8 mouse cellular contexts compared by ENCODE assay signal in genomic region chr6:53698128-53698749, GRCm38 (mm10).
DNase-seq lines count a peak whose midpoint lies in the region; ATAC-seq and TF ChIP-seq lines count a peak whose summit lies in the region.
"Had no signal": no experiment of that assay in that cellular context is flagged by ENCODE, and none has a peak within 500 bp of the region (broad histone marks: within the 10 kb centered on the region; RNA-seq: fewer than 3 reads in every experiment).

No protein-coding gene starts in this region.

- H3K4me2 ChIP-seq in liver, postnatal 0 days (ENCODE audit: low read depth, low read length), result no peak overlapping the region
- peak overlapping the region; percentile 40 for H3K4me2 ChIP-seq in embryonic facial prominence, embryonic 12.5 days (replicated peaks)
- peak overlapping the region; percentile 50 for H3K4me2 ChIP-seq in hindbrain, embryonic 16.5 days (ENCODE audit: low read length)

- no peak overlapping the region for H3K4me3 ChIP-seq in liver, postnatal 0 days (ENCODE audit: low read depth, low read length)
- H3K4me3 ChIP-seq in embryonic facial prominence, embryonic 12.5 days, result 0 out of 2 replicates have a peak overlapping the region, but pooled peaks have one; percentile 5
- H3K4me3 ChIP-seq in hindbrain, embryonic 16.5 days (ENCODE audit: low read length), result peak overlapping the region; percentile 20

- DNase-seq in liver, result peak; percentile 21
- no peak for DNase-seq in liver, postnatal 0 days
- peak; percentile 59 for DNase-seq in retina, embryonic 14.5 days (ENCODE audit: low spot score)
- no peak for DNase-seq in cerebellum, adult 11 months
- DNase-seq in adrenal gland, adult 18-20 months (ENCODE audit: low spot score in 2 of 2), result no peak
- DNase-seq: cerebellum, postnatal 36 days had no signal

- no peak for TF ChIP-seq CTCF in liver, postnatal 0 days (IDR thresholded peaks at IDR 0.05; ENCODE audit: low read depth)

- H3K9me3 ChIP-seq in liver, postnatal 0 days (ENCODE audit: low read length), result no peaks in the 10 kb centered on the region
- no peaks in the 10 kb centered on the region for H3K9me3 ChIP-seq in embryonic facial prominence, embryonic 12.5 days
- no peaks in the 10 kb centered on the region for H3K9me3 ChIP-seq in hindbrain, embryonic 16.5 days (ENCODE audit: control insufficient read depth, low read length)

- 19% methylated on average over 15 of the region's 15 CpGs for WGBS in liver, postnatal 0 days (ENCODE audit: insufficient replicate concordance)
- 13% methylated on average over 15 of the region's 15 CpGs for WGBS in embryonic facial prominence, embryonic 12.5 days
- 9% methylated on average over 15 of the region's 15 CpGs for WGBS in hindbrain, embryonic 16.5 days

- H3K27ac ChIP-seq in liver, postnatal 0 days (ENCODE audit: low read depth), result no peak overlapping the region
- no peak overlapping the region for H3K27ac ChIP-seq in embryonic facial prominence, embryonic 12.5 days
- no peak overlapping the region for H3K27ac ChIP-seq in hindbrain, embryonic 16.5 days (ENCODE audit: low read depth, low read length)

- 0 out of 2 replicates have a peak, but pooled peaks cover 5% of the 10 kb centered on the region for H3K27me3 ChIP-seq in liver, postnatal 0 days (ENCODE audit: insufficient read depth, low read length)
- H3K27me3 ChIP-seq in embryonic facial prominence, embryonic 12.5 days, result no peaks in the 10 kb centered on the region
- no peaks in the 10 kb centered on the region for H3K27me3 ChIP-seq in hindbrain, embryonic 16.5 days (replicated peaks; ENCODE audit: control insufficient read depth, insufficient read depth, low read length)

- ATAC-seq in liver, postnatal 0 days, result no peak
- peak; percentile 64; the same call in 1 of the 2 replicates for ATAC-seq in embryonic facial prominence, embryonic 12.5 days (ENCODE audit: insufficient number of reproducible peaks, insufficient read depth, low FRiP score, low TSS enrichment)
- ATAC-seq in hindbrain, embryonic 16.5 days, result peak; percentile 86

- H3K36me3 ChIP-seq in liver, postnatal 0 days (replicated peaks; ENCODE audit: insufficient read depth, low read length), result no peaks in the 10 kb centered on the region
- H3K36me3 ChIP-seq in embryonic facial prominence, embryonic 12.5 days, result no peaks in the 10 kb centered on the region
- H3K36me3 ChIP-seq in hindbrain, embryonic 16.5 days (ENCODE audit: control insufficient read depth, insufficient read depth, low read length), result no peaks in the 10 kb centered on the region

- H3K4me1 ChIP-seq in liver, postnatal 0 days (ENCODE audit: insufficient read depth), result no peaks in the 10 kb centered on the region
- 0 out of 2 replicates have a peak, but pooled peaks cover 2% of the 10 kb centered on the region for H3K4me1 ChIP-seq in embryonic facial prominence, embryonic 12.5 days
- peaks cover 3% of the 10 kb centered on the region for H3K4me1 ChIP-seq in hindbrain, embryonic 16.5 days (ENCODE audit: control insufficient read depth, insufficient read depth, low read depth, low read length)

- TF ChIP-seq EP300 in liver, postnatal 0 days (IDR thresholded peaks at IDR 0.05; ENCODE audit: low read depth), result no peak

- no peak overlapping the region for H3K9ac ChIP-seq in liver, postnatal 0 days (replicated peaks)
- no peak overlapping the region for H3K9ac ChIP-seq in embryonic facial prominence, embryonic 12.5 days
- H3K9ac ChIP-seq in hindbrain, embryonic 16.5 days (ENCODE audit: low read depth, low read length), result no peak overlapping the region

Comparison
In these comparisons a context has a peak if more than half of its experiments do, and no peak if none do; other contexts are left out.
1. DNase-seq: peak in liver (single experiment) and retina, embryonic 14.5 days (single experiment); none in liver, postnatal 0 days (single experiment), cerebellum, adult 11 months (single experiment) and adrenal gland, adult 18-20 months (0 of 2).